Mouse (Mus musculus) midbrain, embryonic 10.5 days (tissue): Measurements from ENCODE around the gene Akap6. TPM values are rescaled to one million over a fixed set of nuclear protein-coding genes. Genes with fewer than 3 reads are reported as not detected.

Experiments used
- DNase-seq: peaks from one replicate; pipeline ENCODE4 v3.0.0-alpha.2; 2017; ENCODE audit warnings: low spot score
- H3K27ac ChIP-seq: fragments of 300-500 bp; sonication (generic); replicated peaks from 2 replicates; pipeline ENCODE4 v1.5.1; 2016; ENCODE audit warnings: mild to moderate bottlenecking
- H3K27me3 ChIP-seq: fragments of 300-500 bp; sonication (generic); 2 replicates; pipeline ENCODE4 v1.6.1; 2016; ENCODE audit warnings: low read depth, mild to moderate bottlenecking; ENCODE audit not compliant: poor library complexity, severe bottlenecking
- H3K36me3 ChIP-seq: fragments of 300-500 bp; sonication (generic); 2 replicates; pipeline ENCODE4 v1.6.1; 2016; ENCODE audit warnings: mild to moderate bottlenecking, moderate library complexity
- H3K4me1 ChIP-seq: fragments of 300-500 bp; sonication (generic); 2 replicates; pipeline ENCODE4 v1.6.1; 2016
- H3K4me3 ChIP-seq: fragments of 300-500 bp; sonication (generic); 2 replicates; pipeline ENCODE4 v1.5.1; 2016; ENCODE audit warnings: mild to moderate bottlenecking, moderate library complexity
- H3K9me3 ChIP-seq: fragments of 300-500 bp; sonication (generic); replicated peaks from 2 replicates; pipeline ENCODE4 v1.6.1; 2016; ENCODE audit warnings: mild to moderate bottlenecking
- WGBS: fragments of 180-500 bp; shearing (Covaris S2); methylation state at CpG from one replicate; pipeline ENCODE4 v1.1.7; 2016; 5-methylcytosine and 5-hydroxymethylcytosine counted together
- polyA plus RNA-seq: library from polyadenylated mRNA; unstranded; fragments of >200 nt; fragmentation: Nextera tagmentation; extraction: Ambion mirVana; gene quantifications from 2 replicates; pipeline ENCODE4 v1.2.1, GENCODE M21; 2016

Gene Akap6
- polyA plus RNA-seq, 1 experiment from 2014 or later: 7.7 TPM

DNA sequence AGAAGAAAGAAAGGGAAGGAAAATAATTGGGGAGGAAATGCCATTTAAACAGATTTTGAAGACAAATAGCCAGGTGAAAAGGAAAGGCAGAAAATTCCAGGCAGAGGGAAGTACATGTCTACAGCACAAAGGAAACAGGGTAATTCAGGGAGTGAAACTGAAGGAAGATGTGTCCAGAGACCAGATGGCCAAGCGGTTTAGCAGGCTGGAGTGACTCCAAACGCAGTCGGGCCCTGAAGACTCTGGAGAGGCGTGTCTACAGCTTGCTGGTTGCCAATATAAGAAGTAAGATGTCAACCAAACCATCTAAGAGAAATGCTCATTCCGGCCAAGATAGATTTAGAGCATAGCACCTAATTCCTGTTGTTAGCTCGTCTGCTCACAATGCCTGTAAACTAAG is 292.6 kb downstream of the Akap6 start:
- Histone ChIP-seq H3K27me3 (no peaks in the 10 kb centered on the region), H3K4me1 (peaks cover 5% of the 10 kb centered on the region; the same call in 1 of the 2 replicates), H3K9me3 (no peaks in the 10 kb centered on the region), H3K4me3 (no peak overlapping the region), H3K36me3 (no peaks in the 10 kb centered on the region), H3K27ac (no peak overlapping the region)
- DNase-seq: no peak
- WGBS: 87% methylated on average over 6 of the region's 6 CpGs

DNA sequence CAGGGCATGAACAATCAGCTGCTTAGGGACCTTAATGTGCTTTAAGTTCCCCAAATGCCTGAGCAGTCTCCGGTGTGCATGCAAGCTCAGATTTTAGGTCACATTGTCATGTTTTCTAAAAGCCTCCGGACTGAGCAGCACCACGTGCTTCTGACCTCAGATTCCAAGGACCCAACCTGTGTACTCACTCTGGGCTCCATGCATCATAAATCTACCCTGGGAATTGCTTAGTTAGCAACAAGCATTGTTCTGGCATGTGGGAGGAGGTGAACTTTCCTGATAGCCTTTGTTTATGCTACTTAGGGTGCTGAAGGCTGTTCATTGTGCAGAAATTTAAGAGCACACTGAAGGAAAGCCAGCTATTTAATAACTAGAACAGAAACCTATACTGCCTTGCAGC is 313.2 kb downstream of the Akap6 start:
- Histone ChIP-seq H3K9me3 (no peaks in the 10 kb centered on the region), H3K4me3 (no peak overlapping the region), H3K36me3 (no peaks in the 10 kb centered on the region), H3K4me1 (peaks cover 7% of the 10 kb centered on the region), H3K27me3 (no peaks in the 10 kb centered on the region), H3K27ac (peak overlapping the region; percentile 17; the same call in 1 of the 2 replicates)
- DNase-seq: no peak
- WGBS: 45% methylated on average over 3 of the region's 3 CpGs

DNA sequence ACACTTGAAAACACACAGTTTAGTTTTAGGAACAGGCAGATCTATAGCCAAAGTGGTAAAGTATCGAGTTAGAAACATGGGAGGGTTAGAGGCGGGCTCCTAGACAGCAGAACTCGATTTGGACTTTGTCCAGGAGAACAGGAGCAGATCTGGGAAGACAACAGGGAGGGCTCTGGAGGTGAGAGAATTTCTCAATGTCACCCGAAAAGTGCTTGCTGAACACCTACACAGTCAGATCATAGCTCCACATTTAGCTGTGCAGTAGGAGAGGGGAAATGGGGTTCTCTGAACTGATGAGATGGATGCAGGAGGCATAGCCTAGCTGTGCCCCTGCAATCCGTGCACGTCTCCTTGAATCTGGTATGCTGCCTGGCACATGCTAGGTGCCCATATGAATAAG is 315.4 kb downstream of the Akap6 start:
- WGBS: 88% methylated on average over 6 of the region's 6 CpGs
- Histone ChIP-seq H3K4me1 (peaks cover 7% of the 10 kb centered on the region), H3K4me3 (no peak overlapping the region), H3K36me3 (no peaks in the 10 kb centered on the region), H3K27ac (no peak overlapping the region), H3K27me3 (no peaks in the 10 kb centered on the region), H3K9me3 (no peaks in the 10 kb centered on the region)
- DNase-seq: no peak

DNA sequence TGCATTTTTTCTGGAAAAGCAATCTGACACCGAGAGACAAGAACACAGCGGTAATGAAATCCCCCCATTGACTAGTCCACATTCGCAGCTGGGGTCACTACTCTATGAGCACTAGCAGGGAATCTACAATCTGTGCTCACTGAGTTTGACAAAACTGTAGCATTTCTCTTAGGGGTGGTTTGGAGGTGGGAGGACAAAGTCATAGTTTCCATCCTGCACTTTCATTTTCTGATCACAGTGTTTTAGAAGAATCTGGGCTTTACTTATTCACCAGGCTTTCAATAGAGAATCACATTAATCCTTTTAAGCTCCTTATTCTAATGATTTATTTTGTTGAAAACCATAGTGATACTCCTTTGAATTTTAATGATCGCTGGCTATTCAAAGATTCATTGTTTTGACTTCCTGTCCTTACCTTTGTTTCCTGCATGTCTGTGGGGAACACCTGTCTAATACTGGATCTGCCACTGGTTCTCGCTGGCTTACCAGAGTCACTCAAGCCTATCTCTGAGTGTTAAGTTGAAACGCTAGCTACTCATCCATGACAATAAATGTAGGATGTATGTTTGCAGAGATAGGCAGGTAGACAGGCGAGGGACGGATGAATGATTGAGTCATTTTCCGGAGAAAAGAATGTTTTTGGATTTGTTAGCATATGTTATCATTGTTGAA is 325.5 kb downstream of the Akap6 start:
- Histone ChIP-seq H3K27me3 (no peaks in the 10 kb centered on the region), H3K27ac (no peak overlapping the region), H3K36me3 (no peaks in the 10 kb centered on the region), H3K4me3 (no peak overlapping the region), H3K4me1 (peaks cover 48% of the 10 kb centered on the region), H3K9me3 (no peaks in the 10 kb centered on the region)
- 68% methylated on average over 9 of the region's 9 CpGs for WGBS
- DNase-seq: no peak

DNA sequence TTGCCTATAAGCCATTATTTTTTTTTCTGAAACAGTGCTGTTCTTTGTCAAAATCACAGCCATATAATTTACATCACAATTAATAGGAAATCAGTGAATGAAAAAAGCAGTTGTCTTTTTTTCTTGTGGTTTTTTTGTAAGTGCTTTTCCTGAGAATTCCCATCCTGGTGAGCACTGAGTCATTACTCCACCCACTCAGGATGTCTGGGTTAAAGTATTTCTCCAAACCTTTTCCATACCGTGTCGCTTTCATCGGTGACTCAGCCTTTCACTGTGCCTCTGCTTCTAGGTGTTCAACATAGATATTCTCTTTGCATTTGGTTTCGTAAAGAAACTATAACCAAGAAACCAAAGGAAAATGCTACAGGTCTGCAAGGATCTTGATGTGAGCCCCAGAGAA is 328.1 kb downstream of the Akap6 start:
- peaks cover 62% of the 10 kb centered on the region for H3K4me1 ChIP-seq
- no peak overlapping the region for H3K27ac ChIP-seq
- 92% methylated on average over 4 of the region's 4 CpGs for WGBS
- H3K9me3 ChIP-seq: no peaks in the 10 kb centered on the region
- DNase-seq: no peak
- H3K4me3 ChIP-seq: no peak overlapping the region
- no peaks in the 10 kb centered on the region for H3K27me3 ChIP-seq
- H3K36me3 ChIP-seq: no peaks in the 10 kb centered on the region

DNA sequence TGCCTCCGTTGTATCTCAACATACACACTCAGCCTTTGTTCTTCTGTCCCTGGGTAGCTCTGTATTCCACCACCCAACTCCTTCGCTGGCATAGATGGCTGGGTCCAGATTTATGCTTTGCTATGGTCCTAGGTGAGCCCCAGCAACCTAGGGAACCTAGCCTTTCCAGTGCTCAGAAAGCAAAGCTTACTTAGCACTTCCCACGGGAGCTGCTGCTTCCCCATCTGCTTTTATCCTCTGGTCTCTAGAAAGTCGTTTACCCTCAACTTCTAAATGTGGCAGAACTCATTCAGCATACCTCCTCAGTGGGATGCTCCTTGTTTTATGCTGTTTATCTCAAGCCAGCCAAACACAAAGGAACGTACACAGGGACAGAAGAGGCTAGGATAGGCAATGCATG is 329.7 kb downstream of the Akap6 start:
- DNase-seq: no peak
- WGBS: 62% methylated on average over 5 of the region's 5 CpGs
- Histone ChIP-seq H3K4me1 (peaks cover 66% of the 10 kb centered on the region), H3K4me3 (no peak overlapping the region), H3K9me3 (no peaks in the 10 kb centered on the region), H3K27ac (peak overlapping the region; percentile 60), H3K36me3 (no peaks in the 10 kb centered on the region), H3K27me3 (no peaks in the 10 kb centered on the region)

DNA sequence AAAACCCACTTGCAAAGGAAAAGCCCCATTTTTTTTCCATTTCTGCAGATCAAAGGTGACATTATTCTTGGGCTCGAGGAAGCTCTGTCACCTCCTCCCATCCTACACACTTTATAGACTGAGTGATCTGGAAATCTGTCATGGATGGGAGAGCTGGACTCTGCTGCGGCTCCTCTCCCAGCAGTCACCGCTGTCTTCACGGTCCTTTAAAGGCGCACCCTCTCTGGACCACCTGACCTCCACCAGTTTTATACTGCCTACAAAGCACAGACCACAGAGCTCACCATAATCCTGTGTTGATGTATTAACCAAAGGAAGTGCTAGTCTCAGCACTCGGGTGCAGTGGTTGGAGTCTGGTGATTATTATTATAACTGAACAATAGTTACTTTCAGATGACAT is 330.7 kb downstream of the Akap6 start:
- H3K36me3 ChIP-seq: no peaks in the 10 kb centered on the region
- H3K9me3 ChIP-seq: no peaks in the 10 kb centered on the region
- peaks cover 61% of the 10 kb centered on the region for H3K4me1 ChIP-seq
- whole genome bisulfite sequencing: 77% methylated on average over 6 of the region's 6 CpGs
- no peak overlapping the region for H3K27ac ChIP-seq
- no peak overlapping the region for H3K4me3 ChIP-seq
- DNase-seq: no peak
- H3K27me3 ChIP-seq: no peaks in the 10 kb centered on the region

DNA sequence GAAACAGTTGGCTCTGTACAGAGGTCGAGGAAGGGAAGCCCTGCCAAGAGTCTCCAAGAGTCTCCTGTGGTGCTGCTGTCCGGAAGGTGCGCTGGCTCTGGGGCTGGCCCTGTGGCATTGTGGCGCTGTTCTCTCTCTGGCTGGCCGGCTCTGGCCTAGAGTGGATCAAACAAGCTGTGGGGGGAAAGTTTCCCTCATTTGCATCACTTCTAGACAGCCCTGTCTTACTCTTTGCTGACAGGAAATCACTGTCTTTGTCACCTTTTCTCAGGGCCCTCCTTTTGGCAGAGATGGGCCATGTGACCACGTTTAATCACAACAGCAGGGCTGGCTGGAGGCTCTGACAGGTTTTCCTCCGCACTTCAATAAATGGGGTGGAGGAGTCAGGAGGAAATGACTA is 333.6 kb downstream of the Akap6 start:
- Histone ChIP-seq H3K9me3 (no peaks in the 10 kb centered on the region), H3K4me3 (peak overlapping the region; percentile 16; the same call in 1 of the 2 replicates), H3K27me3 (no peaks in the 10 kb centered on the region), H3K27ac (peak overlapping the region; percentile 92), H3K4me1 (peaks cover 45% of the 10 kb centered on the region), H3K36me3 (no peaks in the 10 kb centered on the region)
- DNase-seq: peak; percentile 83
- 5% methylated on average over 7 of the region's 7 CpGs for WGBS

DNA sequence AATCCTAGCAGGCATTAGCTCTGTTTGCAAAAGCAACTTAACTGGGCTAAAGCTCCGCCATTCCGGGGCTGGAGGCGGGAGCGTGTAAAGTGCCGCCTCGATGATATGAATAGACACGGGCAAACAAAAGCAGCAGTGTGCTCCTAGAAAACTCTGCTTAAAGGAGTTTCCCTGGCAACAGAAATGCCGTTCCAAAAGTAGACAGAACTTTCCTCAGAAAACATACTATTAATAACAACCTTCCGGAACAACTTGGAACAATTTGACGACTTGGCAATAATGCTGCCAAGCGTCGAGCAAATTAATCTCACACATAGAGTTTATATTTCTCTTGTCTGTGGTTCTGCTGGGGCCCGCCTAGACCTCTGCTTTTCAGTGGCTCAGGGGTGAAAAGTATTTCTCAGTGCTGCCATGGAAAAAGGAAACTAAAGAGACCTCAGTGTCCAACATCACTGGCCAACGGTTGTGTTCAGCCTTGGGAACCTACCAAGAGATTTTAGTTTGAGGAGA is 334.3 kb downstream of the Akap6 start:
- 26% methylated on average over 14 of the region's 14 CpGs for WGBS
- H3K27ac ChIP-seq: peak overlapping the region; percentile 92
- peaks cover 45% of the 10 kb centered on the region for H3K4me1 ChIP-seq
- no peaks in the 10 kb centered on the region for H3K27me3 ChIP-seq
- no peaks in the 10 kb centered on the region for H3K9me3 ChIP-seq
- DNase-seq: peak; percentile 77
- no peaks in the 10 kb centered on the region for H3K36me3 ChIP-seq
- peak overlapping the region; percentile 16; the same call in 1 of the 2 replicates for H3K4me3 ChIP-seq

DNA sequence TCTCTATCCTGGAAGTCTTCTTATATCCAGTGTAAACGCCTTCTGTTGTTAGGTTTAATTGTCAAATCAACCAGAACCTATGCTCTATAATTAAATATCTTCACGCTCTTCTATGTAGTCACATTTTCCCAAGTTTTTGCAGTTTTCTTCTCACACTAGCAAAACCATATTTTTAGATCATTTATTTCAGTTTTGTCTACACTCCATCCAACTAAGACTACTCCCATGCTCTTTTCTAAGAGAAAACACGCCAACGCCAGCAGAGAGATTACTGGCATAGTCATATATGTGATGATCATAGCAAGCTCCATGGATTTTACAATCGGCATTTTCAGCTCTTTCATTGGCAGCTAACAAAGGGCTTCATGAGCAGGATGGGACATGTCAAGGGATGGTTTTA is 341.5 kb downstream of the Akap6 start:
- H3K4me1 ChIP-seq: peaks cover 18% of the 10 kb centered on the region
- no peaks in the 10 kb centered on the region for H3K9me3 ChIP-seq
- no peak for DNase-seq
- H3K27me3 ChIP-seq: no peaks in the 10 kb centered on the region
- H3K36me3 ChIP-seq: no peaks in the 10 kb centered on the region
- H3K4me3 ChIP-seq: no peak overlapping the region
- 92% methylated on average over 5 of the region's 5 CpGs for WGBS
- H3K27ac ChIP-seq: no peak overlapping the region

DNA sequence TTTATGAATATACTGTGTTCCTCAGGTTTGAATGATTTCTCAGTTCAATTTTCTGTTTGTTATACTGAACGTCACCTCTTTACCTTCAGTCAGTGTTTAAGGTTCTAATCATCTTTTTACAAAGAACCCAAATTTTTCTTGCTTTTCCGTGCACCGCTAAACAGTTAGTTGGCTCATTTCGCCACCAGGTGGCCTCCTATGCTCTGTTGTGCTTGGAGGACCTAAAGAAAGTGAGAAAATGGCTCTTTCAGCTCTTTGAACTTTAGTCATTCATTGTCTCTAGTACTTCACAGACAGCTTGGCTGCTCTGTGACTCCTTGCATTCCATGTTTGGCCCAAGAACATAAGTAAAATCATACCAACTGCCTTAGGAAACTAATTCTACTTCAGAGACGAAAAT is 343.6 kb downstream of the Akap6 start:
- H3K27me3 ChIP-seq: no peaks in the 10 kb centered on the region
- H3K4me3 ChIP-seq: no peak overlapping the region
- 0 out of 2 replicates have a peak overlapping the region, but pooled peaks have one; percentile 64 for H3K27ac ChIP-seq
- no peaks in the 10 kb centered on the region; the same call in 1 of the 2 replicates for H3K36me3 ChIP-seq
- peak; percentile 66 for DNase-seq
- no peaks in the 10 kb centered on the region for H3K9me3 ChIP-seq
- H3K4me1 ChIP-seq: peaks cover 18% of the 10 kb centered on the region
- 20% methylated on average over 5 of the region's 5 CpGs for WGBS

DNA sequence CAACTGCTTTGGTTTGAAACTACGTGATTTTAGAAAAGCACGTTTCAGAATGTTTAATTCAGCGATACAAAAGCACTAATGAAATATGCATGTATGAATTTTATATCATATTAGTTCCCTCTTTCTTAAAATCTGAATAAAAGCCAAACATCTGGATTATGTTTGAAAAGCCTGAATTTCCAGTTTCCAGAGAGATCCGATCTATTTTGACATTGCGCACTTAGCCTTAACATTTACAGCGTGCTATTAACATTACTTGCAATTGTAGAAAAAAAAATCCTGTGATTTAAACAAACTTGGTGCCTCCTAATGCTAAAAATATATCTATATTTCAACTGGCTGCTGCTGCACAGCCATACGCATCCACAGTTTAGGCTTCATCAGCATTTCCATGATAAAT is 358.4 kb downstream of the Akap6 start:
- Histone ChIP-seq H3K4me3 (no peak overlapping the region), H3K9me3 (no peaks in the 10 kb centered on the region; the same call in 1 of the 2 replicates), H3K27me3 (no peaks in the 10 kb centered on the region), H3K4me1 (peaks cover 42% of the 10 kb centered on the region), H3K36me3 (no peaks in the 10 kb centered on the region), H3K27ac (no peak overlapping the region)
- no peak for DNase-seq
- WGBS: 96% methylated on average over 7 of the region's 7 CpGs

DNA sequence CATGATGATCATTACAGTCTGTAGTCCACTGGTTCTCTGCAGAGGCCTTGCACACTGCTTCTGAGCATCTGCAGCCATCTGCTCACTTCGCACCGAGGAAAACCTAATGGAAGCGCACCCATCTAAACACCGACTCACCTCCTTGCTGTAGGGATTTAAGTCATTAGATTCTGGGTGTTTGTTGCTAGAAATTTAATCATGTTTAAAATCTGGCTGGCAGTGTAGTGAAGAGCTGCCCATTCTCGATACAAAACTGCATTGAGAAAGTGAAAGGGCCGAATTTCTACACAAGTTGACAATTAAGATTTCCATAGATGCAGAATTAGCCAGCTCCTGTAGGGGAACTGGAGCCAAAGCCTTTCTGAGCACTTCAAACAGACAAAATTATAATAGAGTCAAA is 361.7 kb downstream of the Akap6 start:
- Histone ChIP-seq H3K27me3 (no peaks in the 10 kb centered on the region), H3K27ac (peak overlapping the region; percentile 88), H3K9me3 (no peaks in the 10 kb centered on the region), H3K4me3 (no peak overlapping the region), H3K36me3 (no peaks in the 10 kb centered on the region), H3K4me1 (peaks cover 75% of the 10 kb centered on the region)
- no peak for DNase-seq
- 68% methylated on average over 6 of the region's 6 CpGs for WGBS
